Mouse (Mus musculus) kidney, postnatal 25 days (tissue): Measurements from ENCODE around the gene Cryzl1.
A peak's percentile ranks its signal among the peaks of the same experiment; 100 is the strongest.
"Not testable (repeated sequence)": the region's sequence is repeated elsewhere in the genome, so short reads cannot be mapped to it uniquely, and the experiment has no call there.

ENCODE experiments used
- DNase-seq, 2 experiments: peaks; one replicate each; pipeline ENCODE4 v3.0.0; 2021; ENCODE audit warnings: mixed read lengths in 2 of 2

The Cryzl1 gene

DNA sequence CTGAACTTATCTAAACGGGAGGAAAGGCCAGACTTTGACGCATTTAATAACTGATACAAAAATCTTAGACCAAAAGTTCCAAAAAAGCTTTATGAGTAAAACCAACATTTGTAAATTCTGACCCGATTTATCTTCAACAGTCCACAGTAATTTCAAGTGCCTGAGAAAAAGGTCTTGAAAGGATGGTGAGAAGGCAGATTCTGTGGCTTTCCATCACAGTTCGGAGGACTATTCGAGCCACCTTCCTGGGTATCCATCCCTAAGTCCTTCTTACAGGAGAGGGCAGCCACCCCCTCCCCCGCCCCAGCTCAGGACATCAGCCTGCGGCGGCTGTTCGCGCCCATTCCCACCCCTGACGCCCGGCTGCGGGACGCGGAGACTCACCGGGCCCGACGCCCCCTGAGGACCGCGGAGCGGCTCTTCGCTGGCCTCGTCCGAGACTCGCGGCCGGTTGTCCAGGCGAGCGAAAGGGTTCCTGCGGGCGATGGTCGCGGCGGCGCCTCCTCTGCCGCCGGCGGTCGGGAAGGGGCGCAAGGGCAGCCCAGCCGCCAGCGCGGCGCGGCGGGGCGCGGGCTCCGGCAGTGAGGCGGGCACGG is 40.7 kb downstream of the Cryzl1 start:
- DNase-seq, result no peak

DNA sequence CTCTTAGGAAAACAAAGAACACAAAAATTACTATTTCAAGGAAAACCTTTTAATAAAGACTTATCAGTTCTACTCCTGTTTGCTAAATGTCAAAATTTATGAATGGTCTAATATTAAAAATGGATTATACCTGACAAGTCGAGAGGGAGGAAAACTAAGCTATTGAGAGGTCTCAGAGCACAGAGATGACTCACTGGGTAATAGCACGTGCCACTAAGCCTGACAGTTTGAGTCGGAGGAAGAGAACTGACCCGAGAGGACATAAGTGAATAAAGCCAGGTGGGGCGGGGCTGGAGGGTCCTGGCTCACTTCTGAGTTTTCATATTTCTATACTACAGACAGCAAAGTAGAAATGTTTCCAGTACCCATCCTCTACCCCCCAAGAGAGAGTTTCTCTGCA is 42.4 kb downstream of the Cryzl1 start:
- no peak for DNase-seq

DNA sequence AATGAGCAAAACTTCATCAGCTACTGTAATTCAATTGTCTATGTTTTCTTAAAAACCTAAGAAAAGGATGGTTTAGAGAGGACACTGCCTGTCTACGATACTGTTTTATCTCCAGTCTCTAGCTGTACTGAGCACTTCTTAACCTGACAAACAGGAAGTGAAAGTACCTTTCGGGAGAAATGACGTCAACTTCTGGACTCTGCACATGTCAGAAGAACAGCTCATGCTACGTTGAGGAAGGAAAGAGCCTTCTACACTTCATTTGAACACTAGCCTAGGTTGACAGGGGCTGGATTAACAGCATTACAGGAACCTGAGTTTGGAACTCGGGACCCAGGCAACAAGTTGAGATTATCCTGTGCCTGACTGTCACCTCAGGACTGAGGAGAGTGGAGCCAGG is 43.2 kb downstream of the Cryzl1 start:
- DNase-seq, result no peak

GRCm38 (mm10) chr16:91680656-91681055 is 48.1 kb downstream of the Cryzl1 start:
- no peak for DNase-seq

DNA sequence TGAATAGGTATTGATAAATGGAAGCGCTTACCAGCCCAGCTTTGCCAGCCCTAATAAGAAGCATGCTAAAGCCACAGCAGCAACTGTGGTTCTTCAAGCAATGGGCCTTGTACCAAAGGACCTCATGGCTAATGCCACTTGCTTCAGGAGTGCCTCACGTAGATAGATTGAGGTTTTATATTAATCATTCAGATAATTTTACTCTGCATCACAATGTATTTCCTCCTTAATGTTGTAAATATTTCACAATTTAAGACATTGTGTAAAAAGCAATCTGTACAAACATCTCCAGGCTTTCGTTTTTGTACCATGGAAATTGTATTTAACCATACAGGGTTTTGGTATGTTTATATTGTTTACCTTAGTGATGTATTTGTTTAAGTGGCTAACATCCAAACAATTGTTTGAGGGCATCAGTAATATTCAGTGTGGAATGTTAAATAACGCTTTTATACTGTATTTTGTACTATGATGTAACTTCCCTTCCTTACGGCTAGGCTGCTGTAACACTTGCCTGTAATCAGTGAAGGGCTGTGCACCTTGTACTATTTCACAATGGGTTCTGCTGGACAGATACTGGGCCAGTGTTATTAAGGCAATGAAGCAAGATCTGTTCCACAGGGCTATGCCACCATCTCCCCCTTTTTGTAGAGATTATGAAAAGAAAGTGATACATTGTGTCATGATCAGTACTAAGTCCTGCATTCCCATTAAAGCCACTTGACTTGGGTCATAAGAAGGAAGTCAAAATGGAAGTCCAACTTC is 50.4 kb downstream of the Cryzl1 start:
- DNase-seq, result no peak

DNA sequence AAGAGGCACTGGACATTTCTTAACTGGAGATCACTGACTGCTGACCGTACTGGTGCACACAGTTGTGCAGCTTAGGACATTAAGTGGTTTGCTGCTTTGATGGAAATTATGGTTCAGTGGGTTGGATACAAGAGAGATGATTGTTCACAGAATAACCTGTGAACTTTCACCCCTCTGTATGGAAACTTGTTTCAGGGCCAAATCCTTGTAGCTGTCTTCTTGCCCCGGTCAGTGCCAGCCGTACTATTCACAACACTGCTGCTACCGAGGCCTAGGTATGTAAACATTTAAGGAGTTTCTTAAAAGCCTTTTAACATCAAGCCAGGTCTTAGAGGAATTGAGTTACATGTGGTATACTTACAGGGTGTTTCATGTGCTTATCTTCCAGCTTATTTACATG is 54.3 kb downstream of the Cryzl1 start:
- DNase-seq, result peak; percentile 22 to 58

DNA sequence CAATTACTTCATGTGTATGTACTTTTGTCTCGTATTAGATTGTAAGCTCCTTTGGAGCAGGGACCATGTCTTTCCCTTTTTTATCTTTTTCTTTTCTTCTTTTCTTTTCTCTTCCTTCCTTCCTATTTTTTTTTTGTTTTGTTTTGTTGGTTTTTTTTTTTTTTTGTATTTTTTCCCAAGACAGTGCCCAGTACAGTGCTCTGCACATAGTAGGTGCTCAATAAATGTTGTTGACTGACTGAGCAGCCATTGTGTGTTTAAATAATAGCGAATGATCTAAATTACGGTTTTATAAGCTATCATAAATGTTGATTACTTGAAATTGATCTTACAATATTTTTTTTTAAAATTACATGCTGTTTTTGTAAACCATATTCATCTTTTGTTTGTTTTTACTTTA is 65.0 kb downstream of the Cryzl1 start:
- DNase-seq, result no peak

DNA sequence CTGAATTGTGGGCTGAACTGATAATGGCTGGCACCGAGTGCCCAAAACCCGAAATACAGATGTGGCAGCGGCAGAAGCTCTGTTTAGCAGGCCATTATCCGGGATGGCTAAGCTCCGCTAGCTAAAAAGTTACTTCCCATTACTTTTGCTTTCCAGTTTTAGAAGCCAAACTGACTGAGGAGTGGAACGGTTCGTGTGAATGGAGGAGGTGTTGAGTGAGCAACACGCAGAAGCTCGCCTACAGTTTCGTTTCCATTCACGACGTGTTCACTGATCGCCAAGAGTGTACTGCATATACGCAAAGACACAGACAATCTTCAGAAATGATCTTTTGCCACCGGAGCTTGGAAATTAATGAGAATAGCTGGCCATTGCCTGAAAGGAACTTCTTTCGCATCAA is 66.4 kb downstream of the Cryzl1 start:
- DNase-seq, result no peak

GRCm38 (mm10) chr16:91661397-91661796 is 67.4 kb downstream of the Cryzl1 start:
- no peak for DNase-seq

GRCm38 (mm10) chr16:91659798-91660197 is 69.0 kb downstream of the Cryzl1 start:
- DNase-seq, result no peak

DNA sequence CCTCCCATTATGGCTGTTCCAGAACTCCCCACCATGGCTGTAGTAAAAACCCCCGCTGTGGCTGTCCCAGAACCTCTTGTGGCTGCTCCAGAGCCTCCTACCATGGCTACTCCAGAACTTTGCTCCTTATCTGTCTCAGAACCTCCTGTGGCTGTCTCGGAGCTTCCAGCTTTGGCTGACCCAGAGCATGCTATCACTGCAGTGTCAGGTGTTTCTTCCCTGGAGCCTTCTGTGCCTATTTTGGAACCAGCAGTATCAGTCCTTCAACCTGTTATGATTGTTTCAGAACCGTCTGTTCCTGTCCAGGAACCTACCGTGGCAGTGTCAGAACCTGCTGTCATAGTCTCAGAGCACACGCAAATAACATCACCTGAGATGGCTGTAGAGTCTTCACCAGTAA is 70.3 kb downstream of the Cryzl1 start:
- DNase-seq, result no peak

- DNase-seq, result no peak
These were observed 71.5 kb downstream of the Cryzl1 start for GRCm38 (mm10) chr16:91657285-91657684.

DNA sequence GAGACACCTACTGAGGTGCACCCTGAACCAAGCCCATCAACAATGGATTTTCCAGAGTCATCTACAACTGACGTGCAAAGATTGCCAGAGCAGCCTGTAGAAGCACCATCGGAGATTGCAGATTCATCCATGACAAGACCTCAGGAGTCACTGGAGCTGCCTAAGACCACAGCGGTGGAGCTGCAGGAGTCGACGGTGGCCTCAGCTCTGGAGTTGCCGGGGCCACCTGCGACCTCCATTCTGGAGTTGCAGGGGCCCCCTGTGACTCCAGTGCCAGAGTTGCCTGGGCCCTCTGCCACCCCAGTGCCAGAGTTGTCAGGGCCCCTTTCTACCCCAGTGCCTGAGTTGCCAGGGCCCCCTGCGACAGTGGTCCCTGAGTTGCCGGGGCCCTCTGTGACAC is 73.5 kb downstream of the Cryzl1 start:
- no peak for DNase-seq

GRCm38 (mm10) chr16:91652191-91652590 is 76.6 kb downstream of the Cryzl1 start:
- DNase-seq, result no peak

- DNase-seq, result no peak
These were observed 79.0 kb downstream of the Cryzl1 start for GRCm38 (mm10) chr16:91649781-91650180.

- no peak for DNase-seq
These were observed 79.5 kb downstream of the Cryzl1 start for GRCm38 (mm10) chr16:91649246-91649645.

- peak; percentile 85 to 92 for DNase-seq
These were observed 80.6 kb downstream of the Cryzl1 start for GRCm38 (mm10) chr16:91648220-91648550.

DNA sequence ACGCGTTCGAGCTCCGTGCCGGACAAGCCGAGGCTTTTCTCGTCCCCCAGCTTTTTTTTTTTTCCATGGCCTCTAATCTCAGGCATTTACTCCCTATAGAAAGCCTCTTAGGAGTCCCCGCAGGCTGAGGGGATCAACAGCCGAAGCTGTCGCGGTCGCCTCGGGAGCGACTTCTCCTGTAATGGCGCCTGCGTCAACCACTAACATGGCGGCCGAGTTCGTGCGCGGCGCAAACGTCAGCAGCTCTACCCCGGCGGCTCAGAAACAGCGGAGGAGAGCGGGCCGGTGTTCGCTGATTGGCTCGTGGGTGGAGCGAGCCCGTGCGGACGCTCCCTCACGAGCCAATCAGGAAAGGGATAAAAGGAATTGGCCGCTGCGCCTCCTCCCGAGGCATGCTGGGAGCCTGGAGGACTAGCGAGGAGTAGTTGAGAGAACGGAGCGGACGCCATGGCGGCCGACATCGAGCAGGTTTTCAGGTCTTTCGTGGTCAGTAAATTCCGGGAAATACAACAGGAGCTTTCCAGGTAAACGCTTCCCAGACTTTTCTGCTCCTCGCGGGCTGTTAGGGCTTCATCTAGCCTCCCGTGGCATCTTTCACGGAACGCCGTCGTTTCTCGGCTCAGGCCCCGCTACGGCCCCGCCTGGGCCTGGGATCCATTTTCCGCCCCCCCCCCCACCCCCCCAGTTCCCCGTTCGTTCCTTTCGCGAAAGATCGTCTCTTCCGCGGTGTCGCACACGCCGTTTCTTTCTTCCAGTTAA is 81.1 kb downstream of the Cryzl1 start, which contains the start of gene Son:
TSS of gene Son (plus strand) at position 46 of the 759 bp plus-strand sequence.
- peak; percentile 96 to 99 for DNase-seq

GRCm38 (mm10) chr16:91646681-91647419 is 81.9 kb downstream of the Cryzl1 start, which contains the start of gene Gart:
TSS of gene Gart (minus strand) at chr16:91646952.
- peak; percentile 93 to 98 for DNase-seq

GRCm38 (mm10) chr16:91645995-91646602 is 82.7 kb downstream of the Cryzl1 start:
- no peak for DNase-seq

- DNase-seq, result not testable (repeated sequence)
These were observed 83.4 kb downstream of the Cryzl1 start for GRCm38 (mm10) chr16:91645420-91645819.

GRCm38 (mm10) chr16:91644901-91645300 is 83.9 kb downstream of the Cryzl1 start:
- DNase-seq, result no peak

DNA sequence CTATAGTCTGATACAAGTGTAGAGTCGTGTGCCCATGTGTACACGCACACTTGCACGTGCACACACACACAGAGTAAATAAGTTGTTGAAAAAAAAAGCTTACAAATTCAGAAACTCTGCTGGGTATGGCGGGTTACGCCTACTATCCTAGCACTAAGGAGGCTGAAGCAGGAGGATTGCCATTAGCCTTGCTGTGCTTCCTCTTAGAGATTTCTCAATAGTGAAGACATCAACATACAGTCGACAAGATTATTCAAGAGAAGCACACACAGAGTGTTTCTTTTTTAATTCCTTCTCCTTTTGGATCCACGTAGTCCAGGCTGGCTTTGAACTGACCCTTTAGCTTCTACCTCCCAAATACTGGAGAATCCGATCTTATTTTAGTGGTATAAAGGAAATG is 88.6 kb downstream of the Cryzl1 start:
- DNase-seq, result no peak
